Mouse (Mus musculus) B cell, adult 2 months (primary cell): Measurements from ENCODE around the gene Kctd11.
A peak's percentile ranks its signal among the peaks of the same experiment; 100 is the strongest.
"Not testable (repeated sequence)": the region's sequence is repeated elsewhere in the genome, so short reads cannot be mapped to it uniquely, and the experiment has no call there.

Experiments
- DNase-seq, 2 experiments: peaks; one replicate each; pipeline ENCODE4 v3.0.0; 2022

Gene Kctd11

DNA sequence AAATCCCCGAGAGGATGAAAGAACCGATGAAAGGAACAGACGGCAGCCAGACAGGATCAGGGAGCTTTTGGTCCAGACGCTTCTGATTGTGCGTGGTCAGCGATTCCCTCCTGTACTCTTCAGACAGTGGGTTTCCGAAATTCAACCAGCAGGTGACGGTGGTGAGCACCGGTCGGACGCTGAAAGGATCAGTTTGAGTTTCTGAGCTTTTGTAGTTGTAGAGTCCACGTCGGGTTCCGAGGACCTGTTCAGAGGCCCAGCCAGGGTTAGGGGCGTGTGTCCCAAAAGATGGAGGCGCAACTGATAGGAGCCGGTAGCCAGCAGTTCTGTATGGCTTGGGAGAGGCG is 727 bp downstream of the Kctd11 start:
- peak; percentile 76 for DNase-seq

DNA sequence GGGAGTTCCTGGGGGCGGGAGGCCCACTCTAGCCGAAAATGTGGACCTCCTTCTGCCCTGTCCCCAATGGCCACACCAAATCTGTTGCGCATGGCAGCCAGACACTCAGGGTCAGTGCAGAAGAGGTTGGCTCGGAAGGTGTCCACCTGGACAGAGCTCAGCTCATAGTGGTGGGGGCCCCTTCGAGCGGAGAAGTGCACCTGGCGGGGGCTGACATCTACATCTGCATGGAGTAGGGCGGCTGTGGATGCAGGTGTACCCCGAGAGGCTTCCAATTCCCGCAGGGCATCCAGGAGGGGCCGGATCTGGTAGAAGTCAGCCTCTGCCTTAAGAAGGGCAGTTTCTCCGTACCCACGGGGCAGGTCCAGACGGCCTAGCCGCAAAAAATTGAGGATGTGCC is 1.5 kb downstream of the Kctd11 start:
- DNase-seq: no peak

DNA sequence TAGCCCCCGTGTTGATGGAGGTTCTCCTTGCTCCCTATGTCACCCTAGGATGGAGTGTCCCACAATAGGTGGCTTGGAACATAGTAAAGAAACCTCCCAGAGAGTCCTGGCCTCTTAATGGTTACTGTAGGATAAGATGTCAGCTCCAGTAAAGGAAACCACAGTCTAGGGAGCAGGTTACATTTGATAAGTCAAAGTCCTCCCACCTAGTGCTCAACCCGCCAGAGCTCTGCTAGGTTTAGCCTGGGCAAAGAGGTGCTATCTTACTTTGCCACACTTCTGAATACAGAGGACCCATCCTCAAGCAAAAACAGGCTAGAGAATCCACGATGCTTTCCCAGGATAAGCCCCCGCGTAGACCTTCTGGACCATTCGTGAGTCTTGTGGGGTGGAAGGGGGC is 2.3 kb downstream of the Kctd11 start:
- no peak for DNase-seq

DNA sequence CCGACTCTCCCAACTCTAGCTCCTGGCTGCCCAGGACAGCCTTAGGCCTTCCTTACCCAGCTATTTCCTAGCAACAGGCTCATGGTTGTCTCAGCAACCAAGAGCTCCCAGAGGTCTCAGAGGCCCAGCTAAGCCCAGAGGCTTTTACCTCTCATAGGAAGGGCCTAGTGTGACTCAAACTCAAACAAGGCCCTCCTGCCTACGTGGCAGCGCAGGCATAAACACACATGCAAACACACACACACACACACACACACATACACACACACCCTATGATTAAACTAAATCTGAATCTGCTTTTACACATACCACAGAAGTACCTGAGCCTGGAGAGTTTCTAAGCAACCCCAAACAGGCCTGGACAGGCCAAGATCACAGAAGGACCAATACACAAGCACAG is 2.8 kb downstream of the Kctd11 start:
- DNase-seq: no peak

DNA sequence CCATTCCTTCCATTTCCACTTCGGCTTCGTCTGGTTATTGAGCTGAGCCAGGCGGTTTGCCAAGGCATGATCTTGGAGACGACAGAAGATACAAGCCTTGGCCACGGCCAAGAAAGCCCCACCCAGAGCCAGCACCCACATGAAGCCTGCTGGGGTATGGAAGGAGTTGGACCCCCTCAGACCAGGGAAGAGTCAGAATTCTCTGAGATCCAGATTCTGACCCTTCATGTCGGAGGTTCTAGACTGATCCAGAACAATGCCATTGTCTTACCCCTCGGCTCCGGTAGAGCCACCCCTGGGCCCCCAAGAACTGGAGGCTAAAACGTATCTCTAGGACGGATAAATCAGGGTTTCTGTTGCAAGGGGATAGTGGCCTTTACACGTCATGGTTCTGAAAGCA is 3.3 kb downstream of the Kctd11 start, which contains the start of gene Tmem95:
Gene Tmem95 (minus strand): TSS at position 141 of the 400 bp plus-strand sequence.
- no peak for DNase-seq

DNA sequence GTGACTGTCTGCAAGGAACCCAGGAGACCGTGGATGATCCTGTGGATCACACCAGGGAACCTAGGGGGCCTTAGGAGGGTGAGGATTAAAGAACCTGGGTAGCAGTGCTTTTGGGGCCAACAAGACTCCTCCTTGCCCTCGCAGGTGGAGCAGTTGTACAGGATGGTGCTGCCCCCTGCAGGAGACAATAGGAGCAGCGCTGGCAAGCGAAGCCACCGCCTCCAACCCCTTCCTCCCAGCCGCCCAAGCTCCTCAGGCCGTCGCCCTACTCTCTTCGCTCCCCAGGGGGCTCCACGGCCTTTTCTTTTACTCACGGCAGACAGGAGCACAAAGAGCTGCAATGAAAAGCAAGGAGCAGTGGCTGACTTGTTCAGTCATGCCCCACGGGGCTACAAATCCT is 4.3 kb downstream of the Kctd11 start:
- peak; percentile 92 to 94 for DNase-seq

DNA sequence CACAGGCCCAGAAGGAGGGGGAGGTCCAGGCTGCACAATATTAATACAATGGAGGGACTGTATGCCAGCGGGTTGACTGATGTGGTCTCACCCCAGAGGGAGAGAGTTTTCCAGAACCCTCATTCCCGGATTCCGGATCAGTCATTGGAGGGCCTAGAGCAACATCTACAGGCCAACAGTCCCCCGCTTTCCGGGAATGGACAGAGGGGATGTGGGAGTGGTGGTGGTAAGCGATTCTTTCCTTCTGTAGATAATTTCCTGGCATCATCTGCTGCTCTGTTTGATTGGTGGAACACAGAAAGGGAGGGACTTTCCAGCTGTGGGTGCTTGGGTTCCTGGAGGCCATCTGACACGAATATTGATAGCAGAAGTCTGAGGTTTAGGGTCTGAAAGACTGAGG is 5.0 kb downstream of the Kctd11 start:
- DNase-seq: no peak

DNA sequence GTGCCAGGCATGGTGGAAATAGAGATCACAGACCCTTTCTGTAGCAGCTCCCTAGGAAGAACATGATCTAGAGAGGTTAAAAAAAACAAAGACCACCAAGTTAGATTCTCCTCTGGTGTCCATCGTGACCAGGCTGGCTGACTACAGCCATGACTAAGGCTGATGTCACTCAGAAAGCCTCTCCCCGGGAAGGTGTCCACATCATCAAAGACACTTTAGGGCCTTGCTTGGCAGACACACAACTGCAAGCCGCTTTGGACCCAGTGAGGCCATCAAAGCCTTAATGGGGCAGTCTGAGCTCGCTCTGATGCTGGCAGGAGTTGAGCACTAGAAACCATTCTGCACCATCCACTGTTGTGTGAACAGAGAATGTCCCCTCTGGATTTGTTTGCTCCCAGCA is 8.8 kb downstream of the Kctd11 start:
- DNase-seq: no peak

DNA sequence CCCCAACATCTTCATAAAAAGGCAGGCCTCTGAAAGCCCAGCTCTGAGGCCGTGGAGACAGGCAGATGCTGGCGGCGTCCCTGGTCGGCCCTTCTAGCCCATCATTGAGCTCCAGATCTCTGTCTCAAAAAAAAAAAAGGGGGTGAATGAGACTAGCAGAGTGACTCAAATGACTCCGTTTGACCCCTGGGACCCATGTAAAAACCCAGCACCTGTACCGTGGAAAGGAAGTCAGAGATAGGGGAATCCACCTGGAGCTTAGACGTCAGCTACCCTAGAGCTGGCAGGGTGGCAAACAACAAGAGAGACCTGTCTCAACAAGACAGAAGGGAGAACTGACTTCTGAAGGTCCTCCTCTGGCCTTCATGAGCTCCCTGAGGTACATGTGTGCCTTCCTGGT is 9.4 kb downstream of the Kctd11 start:
- no peak for DNase-seq

DNA sequence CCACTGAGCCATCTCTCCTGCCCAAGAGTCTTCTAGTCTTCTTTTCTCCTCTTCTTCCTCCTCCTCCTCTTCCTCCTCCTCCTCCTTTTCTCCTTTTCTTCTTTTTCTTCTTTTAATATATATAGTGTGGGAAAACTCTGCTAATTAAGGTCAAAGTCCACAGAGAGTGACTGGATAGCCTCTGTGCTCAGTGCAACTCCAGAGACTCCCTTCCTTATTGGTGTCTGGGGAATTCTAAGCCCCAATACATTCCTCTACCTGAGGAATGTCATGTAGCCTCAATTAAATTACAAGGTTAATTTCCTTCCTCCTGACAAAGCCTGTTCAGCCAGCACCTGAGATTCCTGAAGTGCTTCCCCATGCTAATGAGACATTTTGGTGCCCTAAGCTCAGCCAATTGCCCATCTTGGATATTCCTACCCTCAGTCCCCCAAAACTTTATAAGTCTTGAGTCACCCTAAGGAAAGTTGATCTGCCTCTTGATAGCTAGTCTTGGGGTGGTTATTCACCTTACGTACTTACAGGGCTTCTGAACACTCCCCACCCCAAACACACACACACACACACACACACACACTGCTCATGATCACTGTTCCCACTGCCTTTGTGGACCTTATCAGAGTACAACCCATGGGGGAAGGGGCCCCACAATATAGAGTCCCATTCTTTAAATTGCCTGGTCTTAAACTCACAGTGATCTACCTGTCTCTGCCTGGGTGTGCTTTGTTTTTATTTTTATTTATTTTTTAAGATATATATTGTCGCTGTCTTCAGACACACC is 10.7 kb downstream of the Kctd11 start:
- DNase-seq: no peak

DNA sequence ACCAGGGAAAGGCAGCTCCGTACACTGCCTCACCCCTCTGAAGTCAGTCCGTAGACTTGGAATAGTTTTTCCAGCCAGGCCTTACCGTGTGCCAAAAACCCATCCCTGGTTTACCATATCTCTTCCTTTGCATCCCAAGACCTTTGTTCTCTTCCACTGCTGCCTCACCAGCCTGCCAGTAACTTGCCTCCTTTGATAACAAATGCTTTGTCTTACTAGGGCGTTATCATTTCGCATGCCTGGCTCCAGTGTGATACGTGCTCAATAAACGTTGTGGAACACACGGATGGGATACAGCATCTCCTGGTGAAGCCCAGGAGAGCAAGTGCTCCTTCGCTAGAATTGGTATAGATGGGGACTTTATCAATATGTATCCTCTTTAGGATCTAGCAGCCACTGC is 13.9 kb downstream of the Kctd11 start:
- no peak for DNase-seq

DNA sequence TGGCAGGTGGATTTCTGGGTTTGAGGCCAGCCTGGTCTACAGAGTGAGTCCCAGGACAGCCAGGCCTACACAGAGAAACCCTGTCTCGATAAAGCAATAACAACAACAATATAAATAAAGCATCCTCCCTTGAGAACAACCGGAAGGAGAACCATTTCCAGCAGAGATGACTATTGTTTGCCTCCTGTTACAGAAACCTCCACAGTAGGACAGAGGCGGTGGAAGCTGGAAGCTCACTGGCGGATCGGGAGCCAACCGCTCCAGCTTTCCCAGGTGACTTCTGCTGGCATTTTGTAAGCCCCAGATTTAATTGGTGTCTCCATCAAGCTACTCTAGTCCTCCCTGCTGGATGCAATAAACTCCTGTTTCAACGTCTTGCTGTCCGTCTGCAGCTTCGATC is 15.6 kb downstream of the Kctd11 start:
- no peak for DNase-seq

DNA sequence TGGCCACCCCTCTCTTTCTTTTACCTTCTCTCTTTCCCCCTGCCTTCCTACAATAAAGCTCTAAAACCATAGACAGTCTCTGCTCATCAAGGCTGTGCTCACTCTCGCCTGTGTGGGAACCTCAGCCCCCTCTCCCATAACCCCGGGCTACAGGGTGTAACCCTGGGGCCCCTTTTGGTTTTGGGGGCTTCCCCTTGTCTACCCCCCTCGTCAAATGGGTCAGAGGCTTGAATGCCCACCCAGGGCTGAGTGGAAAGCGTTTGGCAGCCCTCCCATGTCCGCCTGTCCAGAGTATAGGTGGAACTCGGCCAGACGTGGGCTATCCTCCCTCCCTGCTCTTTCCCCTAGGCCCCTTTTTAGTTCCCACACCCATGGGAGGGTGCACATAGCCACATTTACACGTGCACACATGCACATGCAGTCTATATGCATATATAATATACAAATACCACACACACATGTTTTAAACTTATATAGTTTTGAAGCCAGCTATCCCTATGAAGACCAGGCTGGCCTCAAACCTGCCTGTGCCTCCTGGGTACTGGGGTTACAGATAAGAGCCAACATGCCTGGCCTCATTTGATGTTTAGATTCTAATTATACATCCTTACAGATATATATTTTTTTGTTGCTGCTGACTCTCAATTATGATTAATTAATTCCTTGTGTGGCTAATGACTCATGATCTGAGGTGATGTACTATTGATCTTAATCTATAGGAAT is 16.9 kb downstream of the Kctd11 start:
- DNase-seq: no peak

DNA sequence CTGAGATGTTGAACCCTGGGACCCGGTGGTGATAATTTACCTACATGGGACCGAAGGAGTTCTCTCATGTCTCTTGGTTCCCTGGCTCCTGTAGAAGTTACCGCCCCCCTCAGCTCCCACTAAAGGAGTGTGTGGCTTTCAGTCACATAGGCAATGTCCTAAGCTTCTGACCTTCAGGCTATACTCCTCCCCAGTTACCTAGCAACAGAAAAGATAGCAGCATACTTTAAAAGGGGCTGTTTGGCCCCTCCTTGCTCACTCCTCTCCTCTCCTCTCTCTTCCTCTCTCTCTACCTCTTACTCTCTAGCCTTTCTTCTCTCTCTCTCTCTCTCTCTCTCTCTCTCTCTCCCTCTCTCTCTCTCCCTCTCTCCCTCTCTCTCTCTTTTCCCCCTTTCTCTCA is 17.5 kb downstream of the Kctd11 start:
- DNase-seq: not testable (repeated sequence)

DNA sequence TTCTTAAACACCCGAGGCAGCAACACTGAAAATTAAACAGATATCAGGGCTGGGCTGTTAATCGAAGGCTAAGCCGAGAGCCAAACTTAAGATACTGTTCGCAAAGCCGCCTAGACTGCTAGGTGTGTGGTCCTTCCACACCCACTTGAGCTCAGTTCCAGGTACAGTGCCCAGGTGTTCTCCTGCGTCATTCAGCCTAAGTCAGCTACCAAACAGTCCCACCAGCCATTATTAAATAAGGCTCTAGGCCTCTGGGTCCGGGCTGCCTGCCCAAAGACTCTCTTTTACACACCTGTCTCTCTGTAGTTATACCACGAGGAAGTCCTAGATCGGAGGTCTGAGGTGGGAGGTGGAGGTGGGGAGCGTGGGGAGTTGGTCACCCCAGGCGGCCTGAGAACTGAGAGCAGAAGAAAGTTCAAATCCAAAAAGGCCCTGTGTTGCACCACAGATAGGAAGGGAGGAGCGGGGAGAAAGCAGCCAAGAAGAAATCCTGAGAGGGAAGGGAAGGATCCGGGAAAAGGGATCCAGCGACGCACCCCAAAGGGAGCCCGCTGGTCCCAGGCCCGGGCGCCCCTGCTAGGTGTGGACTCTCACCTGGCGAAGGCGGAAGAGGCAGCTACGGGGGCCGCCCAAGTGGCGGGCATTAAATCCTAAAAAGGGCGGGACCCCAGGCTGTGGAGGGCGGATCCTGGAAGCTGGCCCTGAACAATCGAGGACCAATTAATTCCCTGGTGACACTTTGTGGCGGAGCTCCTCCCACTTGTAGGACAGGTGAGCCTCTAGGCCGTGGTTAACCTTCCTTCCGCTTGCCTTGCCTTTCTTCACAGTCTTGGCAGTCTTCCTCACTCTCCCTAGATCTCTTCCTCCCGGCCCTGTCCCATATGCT is 22.9 kb downstream of the Kctd11 start, which contains the start of gene Tnk1:
Gene Tnk1 (minus strand): TSS at position 618 of the 886 bp plus-strand sequence.
- DNase-seq: no peak

DNA sequence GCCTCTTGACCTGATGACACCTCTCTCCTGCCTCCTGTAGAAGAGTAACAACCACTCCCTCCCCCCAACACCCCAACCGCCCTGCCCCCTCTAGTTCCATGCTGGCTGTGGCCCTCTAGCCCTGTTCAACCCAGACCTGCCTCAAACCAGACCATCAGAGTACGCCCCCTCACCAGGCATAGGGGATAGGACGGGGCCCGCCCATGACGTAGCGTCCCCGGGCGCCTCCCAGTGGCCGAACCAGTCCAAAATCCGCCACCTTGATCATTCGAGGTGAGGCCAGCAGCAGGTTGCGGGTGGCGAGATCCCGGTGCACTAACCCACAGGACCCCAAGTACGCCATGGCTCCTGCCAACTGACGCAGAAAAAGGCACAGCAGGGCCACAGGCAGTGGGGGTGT is 25.9 kb downstream of the Kctd11 start:
- DNase-seq: peak; percentile 78

DNA sequence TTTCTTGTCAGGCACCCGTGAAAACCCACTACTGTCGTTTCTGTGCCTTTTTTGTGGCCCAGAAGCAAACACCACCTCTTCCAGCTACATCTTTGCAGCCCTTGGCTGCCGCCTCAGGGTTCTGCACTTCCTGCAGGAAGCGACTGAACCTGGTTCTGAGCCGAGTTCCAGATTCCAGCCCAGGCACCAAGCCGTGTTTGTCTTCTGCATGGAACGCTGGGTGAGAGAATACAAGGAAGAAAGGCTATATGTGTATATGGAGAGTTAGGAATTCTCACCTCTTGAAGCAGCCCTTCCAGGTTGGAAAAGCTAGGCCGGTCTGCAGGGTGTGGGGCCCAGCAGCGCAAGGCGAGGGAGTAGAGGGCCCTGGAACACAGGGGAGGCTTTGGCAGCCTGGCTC is 26.5 kb downstream of the Kctd11 start:
- DNase-seq: no peak

DNA sequence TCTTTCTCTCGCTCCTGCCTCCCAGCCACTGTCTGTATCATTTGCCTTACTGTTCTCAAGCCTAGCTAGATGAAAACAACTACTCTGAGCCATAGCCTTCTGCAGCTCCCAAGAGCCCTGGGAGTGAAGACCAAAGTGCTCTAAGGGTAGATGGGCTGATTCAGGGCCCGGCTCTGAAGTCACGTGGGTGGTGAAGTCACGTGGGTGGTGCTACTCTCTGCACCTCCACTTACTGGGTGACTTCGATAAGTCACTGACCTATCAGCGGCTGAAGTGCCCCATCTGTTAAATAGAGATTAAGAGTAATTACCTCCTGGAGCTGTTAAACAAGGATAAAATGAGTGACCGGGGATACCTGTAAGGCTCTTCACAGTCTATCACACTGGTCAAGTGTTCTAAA is 27.2 kb downstream of the Kctd11 start:
- peak in 1 of 2 experiments; percentile 19 for DNase-seq

DNA sequence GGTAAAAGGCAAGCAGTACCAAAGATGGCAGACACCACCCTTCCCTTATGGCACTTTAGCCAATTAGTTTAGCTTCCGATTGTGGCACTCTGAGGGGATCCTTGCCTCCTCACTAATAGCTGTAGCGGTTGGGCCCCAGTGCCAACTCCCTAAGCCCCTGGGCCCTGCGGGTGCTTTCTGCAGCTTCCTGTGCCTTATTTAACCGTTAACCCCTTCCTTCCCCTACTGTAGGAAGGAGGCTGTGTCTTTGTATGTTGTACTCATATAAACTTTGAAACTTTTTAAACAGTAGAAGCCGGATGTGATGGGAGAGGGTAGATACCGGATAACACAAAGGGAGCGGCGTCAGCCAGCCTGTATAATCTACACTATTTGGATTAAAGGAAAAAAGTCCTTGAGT is 30.5 kb downstream of the Kctd11 start:
- DNase-seq: peak in 1 of 2 experiments; percentile 31

DNA sequence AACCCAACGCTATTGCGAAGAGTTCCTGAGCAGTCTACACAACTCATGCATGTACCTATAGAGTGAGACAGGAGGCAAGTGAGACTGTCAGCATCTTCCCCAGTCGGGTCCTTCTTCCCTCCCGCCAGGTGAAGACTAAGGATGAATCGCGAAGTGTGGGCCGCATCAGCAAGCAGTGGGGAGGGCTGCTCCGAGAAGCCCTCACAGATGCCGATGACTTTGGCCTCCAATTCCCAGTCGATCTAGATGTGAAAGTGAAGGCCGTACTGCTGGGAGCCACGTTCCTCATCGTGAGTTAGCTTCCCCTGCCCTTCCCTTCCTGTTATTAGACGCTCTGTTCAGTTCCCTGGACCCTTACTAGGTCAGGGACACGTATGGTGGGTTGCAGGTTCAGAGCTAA is 31.3 kb downstream of the Kctd11 start:
- no peak for DNase-seq

DNA sequence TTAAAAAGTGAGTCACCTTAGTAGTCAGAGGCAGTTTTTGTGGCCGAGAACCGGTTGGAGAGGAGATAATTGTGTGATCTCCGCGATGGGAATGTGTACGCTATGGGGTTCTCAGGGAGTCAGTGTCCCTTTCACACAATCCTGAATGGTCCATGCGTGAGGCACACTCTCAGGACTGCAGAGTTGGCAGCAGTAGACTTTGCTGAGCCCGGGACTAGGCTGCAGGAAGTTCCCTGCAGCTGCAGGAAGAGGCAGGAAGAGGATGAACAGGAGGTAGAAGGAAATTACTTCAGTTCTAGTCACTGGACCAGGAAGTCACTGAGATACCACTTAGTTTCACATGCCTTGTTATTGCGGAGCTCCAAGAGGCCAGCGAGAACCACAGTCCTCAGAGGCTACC is 32.1 kb downstream of the Kctd11 start:
- DNase-seq: no peak

DNA sequence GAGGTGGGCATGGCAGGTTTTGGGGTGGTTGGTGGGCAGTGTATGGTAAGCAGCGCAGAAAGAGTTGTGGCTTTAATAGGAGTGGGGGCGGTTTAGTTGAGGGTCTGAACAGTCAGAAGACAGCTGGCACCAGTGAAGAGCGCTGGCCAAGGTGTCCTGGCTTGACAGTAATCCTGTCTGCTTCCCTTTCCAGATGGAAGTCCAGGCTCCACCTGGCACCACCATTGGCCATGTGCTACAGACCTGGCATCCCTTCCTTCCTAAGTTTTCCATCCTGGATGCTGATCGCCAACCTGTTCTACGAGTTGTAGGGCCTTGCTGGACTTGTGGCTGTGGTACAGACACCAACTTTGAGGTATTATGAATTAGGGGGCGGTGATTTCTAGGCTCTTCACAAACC is 33.2 kb downstream of the Kctd11 start:
- no peak for DNase-seq
